Mouse (Mus musculus) olfactory bulb, adult 2 months (tissue): ENCODE data around the gene Usp8. TPM values are rescaled to one million over a fixed set of nuclear protein-coding genes. Genes with fewer than 3 reads are reported as not detected.

Experiments used
- H3K27ac ChIP-seq: fragments of 200-500 bp; 2 replicates; pipeline ENCODE4 v1.5.1; 2012; ENCODE audit warnings: low read depth, low read length; ENCODE audit not compliant: insufficient read depth
- H3K4me1 ChIP-seq: fragments of 200-500 bp; 2 replicates; pipeline ENCODE4 v1.6.1; 2012; ENCODE audit warnings: low read length; ENCODE audit not compliant: control insufficient read depth, insufficient read depth
- H3K4me3 ChIP-seq: fragments of 200-500 bp; 2 replicates; pipeline ENCODE4 v1.5.1; 2012; ENCODE audit warnings: mild to moderate bottlenecking, low read depth, low read length, moderate library complexity; ENCODE audit not compliant: insufficient read depth
- CTCF ChIP-seq: fragments of 200-500 bp; IDR thresholded peaks from 2 replicates; pipeline ENCODE4 v1.5.1; 2012; ENCODE audit warnings: low read depth, mild to moderate bottlenecking, low read length, moderate library complexity; ENCODE audit not compliant: insufficient read depth
- POLR2A ChIP-seq: fragments of 200-500 bp; IDR thresholded peaks from 2 replicates; pipeline ENCODE4 v1.6.1; 2012; ENCODE audit warnings: mild to moderate bottlenecking, low read depth, low read length, moderate library complexity; ENCODE audit not compliant: insufficient read depth
- WGBS: fragments of 180-500 bp; shearing (Covaris S2); methylation state at CpG from one replicate; pipeline ENCODE4 v1.1.7; 2018; 5-methylcytosine and 5-hydroxymethylcytosine counted together
- polyA plus RNA-seq: library from polyadenylated mRNA; stranded (reverse); fragments of >200 nt; gene quantifications from 2 replicates; pipeline ENCODE4 v1.2.4, GENCODE M21; 2012; ENCODE audit warnings: low replicate concordance; ENCODE audit not compliant: missing spikeins, insufficient read depth, insufficient read length

Usp8 gene
- polyA plus RNA-seq, 1 experiment = not detected

DNA sequence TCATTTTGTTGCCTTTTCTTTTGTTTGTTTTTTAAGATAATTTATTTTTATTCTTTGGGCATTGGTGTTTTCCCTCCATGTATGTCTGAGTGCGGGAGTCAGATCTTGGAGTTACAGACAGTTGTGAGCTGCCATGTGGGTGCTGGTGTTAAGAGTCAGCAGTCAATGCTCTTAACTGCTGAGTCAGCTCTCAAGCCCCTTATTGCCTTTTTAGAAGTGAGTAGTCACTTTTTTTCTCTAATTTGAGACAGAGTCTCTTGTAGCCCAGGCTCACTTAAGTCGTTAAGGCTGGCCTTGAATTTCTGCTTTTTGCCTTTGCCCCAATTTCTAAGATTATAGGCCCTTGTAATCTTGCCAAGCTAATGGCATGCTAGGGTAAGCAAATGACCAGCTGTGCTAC, 23.4 kb downstream of the Usp8 start:
- Histone ChIP-seq H3K4me1 (no peaks in the 10 kb centered on the region), H3K4me3 (no peak overlapping the region), H3K27ac (no peak overlapping the region)
- TF ChIP-seq POLR2A = no peak
- TF ChIP-seq CTCF = no peak
- WGBS = 72% methylated on average over 2 of the region's 2 CpGs

DNA sequence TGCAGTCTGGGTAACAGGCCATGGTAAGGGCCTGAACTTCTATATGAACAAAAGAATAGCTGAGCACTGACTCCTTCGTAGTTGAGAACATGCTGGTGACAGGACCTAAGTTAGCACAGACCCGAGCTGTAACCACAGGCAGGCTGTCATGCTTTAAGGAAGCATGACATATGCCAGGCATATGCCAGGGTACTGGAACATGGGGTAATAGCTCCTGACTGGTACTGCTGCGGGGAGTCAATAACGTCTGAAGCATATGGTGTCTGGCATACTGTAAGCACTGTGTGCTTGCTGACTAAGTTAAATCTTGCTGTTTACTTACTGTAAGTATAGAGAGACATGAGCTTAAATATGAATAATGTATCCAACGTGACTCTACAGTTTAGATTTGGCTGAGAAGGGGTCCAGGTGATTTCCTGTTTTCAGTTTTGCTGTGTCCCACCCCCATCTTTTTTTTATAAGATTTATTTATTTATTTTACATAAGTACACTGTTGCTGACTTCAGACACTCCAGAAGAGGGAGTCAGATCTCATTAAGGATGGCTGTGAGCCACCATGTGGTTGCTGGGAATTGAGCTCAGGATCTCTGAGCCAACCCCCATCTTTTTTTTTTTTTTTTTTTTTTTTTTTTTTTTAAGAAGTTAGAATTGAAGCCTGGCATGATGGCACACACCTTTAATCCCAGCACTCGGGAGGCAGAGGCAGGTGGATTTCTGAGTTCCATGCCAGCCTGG, 28.4 kb downstream of the Usp8 start:
- TF ChIP-seq POLR2A = no peak
- no peak overlapping the region for H3K27ac ChIP-seq
- no peaks in the 10 kb centered on the region for H3K4me1 ChIP-seq
- H3K4me3 ChIP-seq = no peak overlapping the region
- 87% methylated on average over 6 of the region's 6 CpGs for WGBS

DNA sequence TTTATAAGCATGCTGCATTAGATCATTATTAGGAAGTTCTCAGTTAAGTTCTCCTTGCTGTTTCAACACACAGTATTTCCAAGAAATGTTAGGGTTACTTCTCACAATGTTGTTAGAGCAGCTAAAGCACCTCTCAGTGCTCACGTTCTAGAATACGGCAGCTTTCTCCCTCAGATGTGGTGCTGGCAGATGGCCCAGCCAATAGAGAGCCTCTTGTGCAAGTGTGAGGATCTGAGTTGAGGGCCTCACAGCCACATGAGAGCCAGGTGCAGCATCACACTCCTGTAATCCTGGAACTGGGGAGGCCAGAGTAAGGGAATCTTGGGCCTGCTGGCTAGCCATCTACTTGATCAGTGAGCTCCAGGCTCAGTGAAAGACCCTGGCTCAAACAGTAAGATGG, 33.2 kb downstream of the Usp8 start:
- Histone ChIP-seq H3K4me3 (no peak overlapping the region), H3K27ac (no peak overlapping the region), H3K4me1 (no peaks in the 10 kb centered on the region)
- TF ChIP-seq POLR2A (no peak), CTCF (no peak)
- WGBS = 44% methylated on average over 2 of the region's 2 CpGs

DNA sequence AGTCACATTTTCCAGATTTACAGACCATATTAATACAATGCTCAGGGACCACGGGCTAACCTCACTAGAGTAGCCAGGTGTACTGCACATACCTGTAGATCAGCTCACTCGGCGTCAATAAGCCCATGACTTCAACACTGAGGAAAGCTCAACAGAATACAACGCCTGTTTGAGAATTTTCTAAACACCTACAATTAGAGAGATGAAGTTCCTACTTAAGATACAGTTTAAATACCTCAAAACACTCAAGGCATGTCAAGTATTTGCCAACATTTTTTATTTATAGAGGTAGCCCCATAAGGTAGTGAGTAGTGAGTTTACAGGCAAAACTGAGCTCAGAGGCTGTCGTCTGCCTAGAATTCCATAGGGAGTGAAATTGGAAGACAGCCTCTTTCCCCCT, 36.3 kb downstream of the Usp8 start:
- no peak overlapping the region for H3K4me3 ChIP-seq
- H3K4me1 ChIP-seq = no peaks in the 10 kb centered on the region
- H3K27ac ChIP-seq = no peak overlapping the region
- TF ChIP-seq CTCF (no peak), POLR2A (no peak)
- WGBS = 91% methylated on average over 5 of the region's 5 CpGs

DNA sequence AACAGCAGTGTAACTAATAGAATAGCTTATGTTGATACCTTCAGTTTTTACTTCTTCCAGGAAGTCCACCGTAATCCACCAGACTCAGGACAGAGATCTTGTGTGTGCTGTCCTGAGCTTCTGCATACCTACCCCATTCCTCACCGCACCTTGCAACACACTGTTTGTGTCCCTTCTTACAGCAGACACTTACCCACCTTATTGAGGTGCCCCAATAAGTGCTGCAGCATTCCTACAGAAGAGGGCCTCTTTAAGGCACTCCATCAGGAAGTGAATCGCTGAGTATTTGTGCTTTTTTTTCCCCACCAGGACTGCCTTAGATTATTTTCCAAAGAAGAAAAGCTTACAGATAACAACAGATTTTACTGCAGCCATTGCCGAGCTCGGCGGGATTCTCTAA, 48.5 kb downstream of the Usp8 start:
- 95% methylated on average over 6 of the region's 6 CpGs for WGBS
- TF ChIP-seq CTCF (no peak), POLR2A (no peak)

DNA sequence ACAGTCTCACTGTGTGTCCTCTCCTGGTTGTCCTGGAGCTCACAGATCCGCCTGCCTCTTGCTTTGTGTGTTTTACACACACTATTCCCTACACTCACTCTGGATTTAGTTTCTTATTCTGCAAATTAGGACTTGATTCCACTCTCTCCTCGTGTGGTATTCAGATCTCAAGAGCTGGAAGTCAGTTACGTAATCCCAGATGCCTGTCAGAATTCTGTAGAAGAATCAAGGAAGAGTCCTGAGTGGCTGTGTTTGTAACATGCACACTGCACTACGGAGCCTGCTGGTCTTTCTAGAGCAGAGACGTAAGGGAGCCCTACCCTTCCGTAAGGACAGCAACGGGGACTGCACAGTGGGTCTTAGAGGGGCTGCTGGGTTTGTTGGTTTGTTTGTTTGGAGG, 52.2 kb downstream of the Usp8 start:
- TF ChIP-seq POLR2A (no peak), CTCF (no peak)
- Histone ChIP-seq H3K4me3 (no peak overlapping the region), H3K27ac (no peak overlapping the region), H3K4me1 (no peaks in the 10 kb centered on the region)
- 87% methylated on average over 7 of the region's 7 CpGs for WGBS

More for the DNA sequence above, 48.5 kb downstream of the Usp8 start:
- H3K27ac ChIP-seq = no peak overlapping the region
- no peaks in the 10 kb centered on the region for H3K4me1 ChIP-seq
- H3K4me3 ChIP-seq = no peak overlapping the region

DNA sequence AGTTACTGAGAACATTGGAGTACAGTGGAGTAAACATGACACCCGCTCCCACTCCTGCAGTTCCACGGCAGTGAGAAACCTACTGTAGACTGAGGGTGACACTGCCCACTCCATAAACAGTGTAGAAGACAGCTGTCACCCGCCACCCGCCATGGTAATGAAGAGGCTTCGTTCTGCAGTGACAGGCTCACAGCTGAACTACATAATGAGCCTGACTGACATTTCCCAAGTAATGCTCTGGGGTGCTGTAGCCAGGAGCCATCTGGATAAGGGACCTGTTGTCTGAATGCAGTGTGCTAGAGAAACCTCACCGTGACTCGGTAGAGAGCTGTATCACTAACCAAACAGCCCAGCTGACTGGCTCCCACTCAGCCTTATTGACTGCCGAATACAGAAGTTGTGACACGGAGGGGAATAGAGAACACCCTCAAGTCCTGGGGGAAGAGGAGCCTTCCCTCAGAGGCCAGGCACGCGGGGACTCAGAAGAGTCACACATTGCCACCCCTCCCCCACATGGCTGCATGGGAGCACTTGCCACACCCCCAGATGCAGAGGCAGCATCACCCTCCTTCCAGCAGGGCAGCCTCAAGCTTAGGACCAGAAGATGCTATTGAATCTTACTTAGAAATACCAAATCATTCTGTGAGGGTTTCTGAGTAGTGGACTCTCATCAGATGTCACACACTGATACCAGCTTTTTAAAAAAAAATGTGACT, 58.9 kb downstream of the Usp8 start:
- no peak for TF ChIP-seq CTCF
- no peak for TF ChIP-seq POLR2A
- 28% methylated on average over 11 of the region's 11 CpGs for WGBS
- Histone ChIP-seq H3K4me3 (no peak overlapping the region), H3K27ac (no peak overlapping the region), H3K4me1 (peaks cover 11% of the 10 kb centered on the region)

DNA sequence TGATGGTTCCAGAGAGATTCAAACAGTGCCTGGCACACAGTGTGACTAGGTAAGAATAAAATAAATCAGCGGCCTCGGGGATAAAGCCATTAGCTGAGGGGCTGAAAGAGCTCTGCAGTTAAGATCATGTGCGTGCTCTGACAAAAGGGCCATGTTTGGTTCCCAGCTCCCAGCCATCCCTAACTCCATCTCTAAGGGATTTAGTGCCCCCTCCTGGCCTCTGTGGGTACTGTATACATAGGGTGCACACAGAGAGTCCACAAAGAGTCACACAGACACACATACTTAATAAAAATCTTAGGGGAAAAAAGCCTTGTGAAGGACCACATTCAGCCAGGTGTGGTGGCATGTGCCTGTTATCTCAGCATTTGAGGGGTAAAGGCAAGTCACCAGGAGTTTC, 60.5 kb downstream of the Usp8 start:
- H3K4me1 ChIP-seq = peaks cover 11% of the 10 kb centered on the region
- no peak for TF ChIP-seq CTCF
- TF ChIP-seq POLR2A = no peak
- H3K4me3 ChIP-seq = no peak overlapping the region
- no peak overlapping the region for H3K27ac ChIP-seq
- 92% methylated on average over 3 of the region's 3 CpGs for WGBS

DNA sequence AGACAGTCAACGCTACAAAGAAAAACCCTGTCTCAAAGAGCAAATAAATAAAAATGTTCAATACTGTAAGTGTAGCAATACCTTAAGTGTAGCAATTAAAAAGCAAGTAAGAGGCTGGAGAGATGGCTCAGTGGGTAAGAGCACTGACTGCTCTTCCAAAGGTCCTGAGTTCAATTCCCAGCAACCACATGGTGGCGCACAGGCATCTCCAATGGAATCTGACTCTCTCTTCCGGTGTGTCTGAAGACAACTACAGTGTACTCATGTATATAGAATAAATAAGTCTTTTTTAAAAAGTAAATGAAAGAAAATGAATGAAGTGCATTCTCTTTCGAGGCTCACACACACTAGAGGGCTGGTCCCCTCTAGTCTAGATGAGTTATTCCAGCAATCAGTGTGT, 61.1 kb downstream of the Usp8 start:
- 70% methylated on average over 4 of the region's 4 CpGs for WGBS
- no peak for TF ChIP-seq CTCF
- TF ChIP-seq POLR2A = no peak
- Histone ChIP-seq H3K27ac (no peak overlapping the region), H3K4me1 (peaks cover 11% of the 10 kb centered on the region), H3K4me3 (no peak overlapping the region)
